Mouse (Mus musculus) lung, embryonic 14.5 days (tissue): ENCODE measurements around the gene Pet100. TPM values are rescaled to one million over a fixed set of nuclear protein-coding genes. Genes with fewer than 3 reads are reported as not detected.
"Not testable (repeated sequence)": the region's sequence is repeated elsewhere in the genome, so short reads cannot be mapped to it uniquely, and the experiment has no call there.

Experiments
- ATAC-seq: fragments of 200-750 bp; cut with Nextera tagmentation; 2 replicates; pipeline ENCODE4 v1.8.0; 2017; ENCODE audit warnings: mild to moderate bottlenecking, moderate TSS enrichment, moderate library complexity; ENCODE audit not compliant: insufficient read depth
- DNase-seq: peaks from one replicate; pipeline ENCODE4 v3.0.0-alpha.2; 2015
- H3K27ac ChIP-seq: fragments of 300-500 bp; sonication (generic); 2 replicates; pipeline ENCODE4 v1.5.1; 2014; ENCODE audit warnings: low read depth, mild to moderate bottlenecking, moderate library complexity
- H3K27me3 ChIP-seq: fragments of 300-500 bp; sonication (generic); 2 replicates; pipeline ENCODE4 v1.6.1; 2014; ENCODE audit warnings: low read length, control low read depth; ENCODE audit not compliant: insufficient read depth
- H3K36me3 ChIP-seq: fragments of 300-500 bp; sonication (generic); 2 replicates; pipeline ENCODE4 v1.6.1; 2014; ENCODE audit warnings: control low read depth; ENCODE audit not compliant: insufficient read depth
- H3K4me1 ChIP-seq: fragments of 300-500 bp; sonication (generic); 2 replicates; pipeline ENCODE4 v1.6.1; 2014; ENCODE audit warnings: antibody characterized with exemption, control low read depth; ENCODE audit not compliant: insufficient read depth
- H3K4me2 ChIP-seq: fragments of 300-500 bp; sonication (generic); 2 replicates; pipeline ENCODE4 v1.6.1; 2014; ENCODE audit warnings: mild to moderate bottlenecking
- H3K4me3 ChIP-seq: fragments of 300-500 bp; sonication (generic); 2 replicates; pipeline ENCODE4 v1.5.1; 2014; ENCODE audit warnings: low read depth, low read length
- H3K9ac ChIP-seq: fragments of 300-500 bp; sonication (generic); 2 replicates; pipeline ENCODE4 v1.6.1; 2014
- H3K9me3 ChIP-seq: fragments of 300-500 bp; sonication (generic); 2 replicates; pipeline ENCODE4 v1.6.1; 2016; ENCODE audit warnings: low read depth, low read length, control low read depth
- CTCF ChIP-seq: IDR thresholded peaks from 2 replicates; pipeline ENCODE4 v1.5.1; 2016; ENCODE audit warnings: antibody characterized with exemption, low read depth
- WGBS: fragments of 180-500 bp; shearing (Covaris S2); extraction: QIAGEN DNeasy Blood & Tissue Kit; methylation state at CpG from one replicate; pipeline ENCODE4 v1.1.7; 2014; 5-methylcytosine and 5-hydroxymethylcytosine counted together
- polyA plus RNA-seq: library from polyadenylated mRNA; unstranded; fragments of >200 nt; fragmentation: Nextera tagmentation; extraction: Ambion mirVana; gene quantifications from 2 replicates; pipeline ENCODE4 v1.2.1, GENCODE M21; 2014

Gene Pet100
- polyA plus RNA-seq: 79.4 and 92.1 TPM in 2 replicates

DNA sequence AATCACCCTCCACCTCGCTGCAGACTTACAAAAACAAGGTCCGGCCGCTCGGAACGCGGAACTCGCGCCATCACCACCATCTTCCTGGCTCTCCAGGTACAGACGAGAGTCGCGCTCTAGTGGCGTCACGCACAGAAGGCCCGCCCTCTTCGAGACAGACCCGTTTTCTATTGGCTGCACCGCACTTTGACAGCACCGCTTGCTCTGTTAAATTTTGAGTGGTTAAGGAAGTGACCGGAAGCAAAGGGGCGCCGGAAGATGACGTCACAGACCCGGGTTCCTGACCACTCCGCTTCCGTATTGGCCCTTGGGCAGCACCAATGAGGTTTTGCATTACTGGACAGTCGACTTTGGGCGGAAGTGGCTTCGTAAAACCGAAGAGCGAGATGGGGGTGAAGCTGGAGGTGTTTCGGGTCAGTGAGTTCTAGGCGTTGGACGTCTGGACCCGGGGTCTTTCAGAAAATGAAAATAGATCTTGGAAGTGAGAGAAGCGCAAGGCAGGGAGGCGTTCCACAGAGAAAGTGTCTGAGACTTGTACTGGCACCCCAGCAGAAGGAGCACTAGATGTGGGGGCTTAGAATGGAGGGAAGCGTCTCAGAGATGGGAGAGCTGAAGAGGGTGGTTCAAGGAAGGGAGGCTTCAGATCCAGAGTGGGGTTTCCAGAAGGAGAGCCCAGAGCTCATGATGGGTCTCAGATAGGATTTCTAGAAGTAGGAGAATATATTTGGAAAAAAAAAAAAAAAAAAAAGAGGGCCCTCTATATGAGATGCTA, at the start of gene Pet100, which contains the start of gene Xab2:
Pet100 (plus strand) TSS at position 350 of the 772 bp plus-strand sequence.
Xab2 (minus strand) TSS at position 118 of the 772 bp plus-strand sequence.
- H3K36me3 ChIP-seq: peaks cover 20% of the 10 kb centered on the region
- H3K9ac ChIP-seq: peak within 1 kb of the TSS; percentile 73
- no peak for TF ChIP-seq CTCF
- no peaks in the 10 kb centered on the region for H3K9me3 ChIP-seq
- under 1% methylated on average over 37 of the region's 37 CpGs for WGBS
- H3K4me2 ChIP-seq: peak within 1 kb of the TSS; percentile 88
- H3K27me3 ChIP-seq: no peaks in the 10 kb centered on the region
- H3K27ac ChIP-seq: no peak within 1 kb of the TSS
- peak within 1 kb of the TSS; percentile 87 for H3K4me3 ChIP-seq
- DNase-seq (peak; percentile 100), ATAC-seq (peak; percentile 99)
- peaks cover 3% of the 10 kb centered on the region; the same call in 1 of the 2 replicates for H3K4me1 ChIP-seq

DNA sequence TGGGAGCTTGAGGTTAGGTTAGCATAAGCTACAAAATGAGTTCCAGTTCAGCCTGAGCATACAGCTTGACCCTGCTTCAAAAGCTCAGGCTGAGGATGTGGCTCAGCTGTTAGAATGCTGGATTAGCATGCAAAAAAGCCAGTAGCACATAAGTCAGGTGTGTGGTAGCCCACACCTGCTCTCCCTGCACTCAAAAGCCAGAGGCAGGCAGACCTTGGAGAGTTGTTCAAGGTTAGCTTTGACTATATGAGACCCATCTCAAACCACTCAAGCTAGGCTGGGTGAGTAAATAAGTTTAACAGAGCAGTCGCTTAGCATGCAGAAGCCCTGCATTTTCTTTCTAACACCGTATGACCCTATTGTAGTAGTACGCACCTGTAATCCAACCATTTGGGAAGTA, 46.8 kb upstream of the Pet100 start:
- Histone ChIP-seq H3K27me3 (no peaks in the 10 kb centered on the region), H3K27ac (no peak overlapping the region), H3K4me2 (no peak overlapping the region), H3K4me3 (no peak overlapping the region), H3K4me1 (no peaks in the 10 kb centered on the region), H3K9ac (no peak overlapping the region), H3K36me3 (no peaks in the 10 kb centered on the region), H3K9me3 (no peaks in the 10 kb centered on the region)
- no peak for ATAC-seq
- no peak for DNase-seq
- TF ChIP-seq CTCF: no peak
- 78% methylated on average over 3 of the region's 3 CpGs for WGBS

DNA sequence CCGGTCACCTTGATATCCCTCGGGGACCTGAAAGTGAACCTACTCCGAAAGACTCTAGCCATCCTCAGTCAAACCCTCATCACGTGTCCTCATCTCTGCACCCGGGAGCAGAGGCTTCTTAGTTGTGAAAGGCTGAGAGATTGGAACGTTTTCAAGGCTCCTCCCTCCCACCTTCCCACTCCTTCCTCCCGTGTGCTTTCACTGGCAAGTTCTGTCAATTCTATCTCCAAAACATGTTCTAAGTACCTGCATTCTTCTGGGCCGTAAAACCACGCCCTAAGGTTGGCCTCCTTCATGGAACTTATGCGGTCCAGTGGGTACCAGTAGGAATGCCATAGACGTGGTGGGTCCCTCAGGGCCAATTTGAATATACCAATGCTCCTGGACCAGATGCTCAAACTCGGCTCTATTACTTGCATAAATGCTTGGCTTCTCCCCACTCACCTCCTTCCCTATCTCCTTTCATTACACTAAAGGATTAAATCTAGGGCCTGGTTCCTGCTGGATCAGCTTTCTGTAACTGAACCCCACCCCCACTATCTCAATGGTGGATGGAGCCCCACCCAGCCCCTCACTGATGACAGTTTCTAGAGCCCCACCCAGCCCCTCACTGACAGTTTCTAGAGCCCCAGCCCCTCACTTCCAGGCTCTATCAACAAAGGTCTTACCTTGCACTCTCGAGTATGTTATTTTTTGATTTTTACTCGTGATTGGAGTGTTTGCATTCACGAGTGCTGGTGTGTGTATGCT, 45.0 kb upstream of the Pet100 start:
- Histone ChIP-seq H3K4me2 (no peak overlapping the region), H3K36me3 (no peaks in the 10 kb centered on the region), H3K27me3 (no peaks in the 10 kb centered on the region), H3K27ac (no peak overlapping the region), H3K4me3 (no peak overlapping the region), H3K4me1 (no peaks in the 10 kb centered on the region), H3K9ac (no peak overlapping the region), H3K9me3 (no peaks in the 10 kb centered on the region)
- DNase-seq (no peak), ATAC-seq (no peak)
- no peak for TF ChIP-seq CTCF
- 62% methylated on average over 15 of the region's 15 CpGs for WGBS

DNA sequence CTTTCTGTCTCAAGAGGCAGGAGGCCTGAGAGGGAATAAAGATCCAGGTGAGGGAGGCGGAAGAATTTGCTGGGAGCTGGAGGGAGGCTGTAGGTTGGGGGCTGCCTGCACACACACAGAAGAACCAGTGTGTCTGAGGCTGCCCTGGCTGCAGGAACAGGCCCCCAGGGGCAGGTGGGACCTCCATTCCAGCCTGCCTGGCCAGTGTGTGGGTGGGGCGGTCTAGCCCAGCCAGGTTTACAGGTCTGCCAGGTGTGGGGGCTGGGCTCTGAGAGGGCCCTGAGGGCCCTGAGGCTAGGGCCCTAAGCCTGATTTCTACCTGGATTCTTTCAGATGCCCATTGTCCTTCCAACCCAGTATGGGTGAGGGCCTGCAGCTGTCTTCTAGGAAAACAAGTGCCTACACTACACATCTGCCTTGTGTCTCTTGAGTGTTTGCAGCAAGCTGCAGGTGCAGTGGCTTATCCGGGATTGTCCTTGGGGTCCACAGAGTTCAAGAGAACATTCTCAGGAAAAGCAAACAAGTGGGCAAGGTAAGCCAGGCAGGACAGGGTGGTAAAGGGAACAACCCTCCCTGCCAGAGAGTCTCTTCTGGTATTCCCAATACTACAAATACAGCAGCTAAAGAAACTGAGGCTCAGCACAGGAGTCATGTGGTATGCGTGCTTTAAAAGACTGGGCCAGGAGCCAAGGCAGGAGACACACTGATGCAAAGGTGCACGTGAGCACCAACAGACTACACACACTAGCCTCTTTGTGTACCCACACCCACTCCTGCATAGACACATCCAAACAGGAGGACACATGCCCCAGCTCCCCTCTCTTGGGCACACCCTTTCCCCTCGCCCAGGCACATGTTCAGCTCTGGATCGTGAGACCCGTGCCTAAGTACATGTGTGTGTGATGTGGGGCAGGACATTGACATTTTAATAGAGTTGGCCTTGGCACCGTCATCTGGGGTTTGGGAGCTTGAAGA, 41.7 kb upstream of the Pet100 start:
- peak; percentile 78 for ATAC-seq
- Histone ChIP-seq H3K4me2 (no peak overlapping the region), H3K27ac (peak overlapping the region; percentile 58), H3K27me3 (no peaks in the 10 kb centered on the region), H3K9ac (no peak overlapping the region), H3K4me1 (no peaks in the 10 kb centered on the region), H3K36me3 (no peaks in the 10 kb centered on the region), H3K4me3 (no peak overlapping the region), H3K9me3 (no peaks in the 10 kb centered on the region)
- 66% methylated on average over 9 of the region's 9 CpGs for WGBS
- TF ChIP-seq CTCF: no peak
- peak; percentile 22 for DNase-seq

DNA sequence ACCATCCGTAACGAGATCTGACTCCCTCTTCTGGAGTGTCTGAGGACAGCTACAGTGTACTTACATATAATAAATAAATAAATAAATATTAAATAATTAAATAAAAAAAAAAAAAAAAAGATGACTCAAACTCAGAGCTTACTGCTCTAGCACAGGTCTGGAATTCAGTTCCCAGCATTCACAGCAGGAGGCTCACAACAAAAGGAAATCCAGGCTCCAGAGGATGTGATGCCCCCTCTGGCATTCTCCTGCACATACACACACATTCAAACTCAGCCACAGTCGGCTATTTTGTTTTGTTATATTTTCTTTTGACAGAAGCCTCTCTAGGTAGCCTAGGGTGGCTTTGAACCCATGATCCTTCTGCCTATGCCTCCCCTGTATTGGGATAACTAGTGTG, 39.4 kb upstream of the Pet100 start:
- WGBS: 73% methylated on average over 1 of the region's 3 CpGs
- not testable (repeated sequence) for H3K4me1 ChIP-seq, DNase-seq, H3K9ac ChIP-seq, H3K4me2 ChIP-seq, H3K27me3 ChIP-seq, H3K27ac ChIP-seq, H3K4me3 ChIP-seq, H3K36me3 ChIP-seq, ATAC-seq, H3K9me3 ChIP-seq

DNA sequence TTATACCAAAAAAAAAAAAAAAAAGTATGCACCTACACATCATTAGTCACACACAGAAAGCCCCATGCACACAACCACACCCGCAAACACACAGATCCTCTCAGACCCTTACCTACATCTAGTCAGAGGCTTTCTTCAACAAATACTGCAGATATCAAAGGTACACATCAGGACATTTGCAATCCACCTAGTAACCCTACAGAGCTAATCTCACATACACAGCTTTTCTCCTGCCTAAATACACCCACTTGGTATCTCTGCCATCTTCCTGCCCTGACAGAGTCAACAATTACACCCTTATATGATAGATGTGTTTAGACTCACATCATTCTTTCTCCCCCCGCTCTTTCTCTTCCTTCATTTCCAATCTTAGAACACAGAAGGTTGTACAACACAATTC, 34.9 kb upstream of the Pet100 start:
- no peak for TF ChIP-seq CTCF
- no peak overlapping the region for H3K9ac ChIP-seq
- no peak overlapping the region for H3K4me3 ChIP-seq
- no peak overlapping the region for H3K4me2 ChIP-seq
- no peaks in the 10 kb centered on the region for H3K4me1 ChIP-seq
- ATAC-seq (no peak), DNase-seq (no peak)
- peaks cover 14% of the 10 kb centered on the region for H3K27me3 ChIP-seq
- no peaks in the 10 kb centered on the region for H3K9me3 ChIP-seq
- no peak overlapping the region for H3K27ac ChIP-seq
- no peaks in the 10 kb centered on the region for H3K36me3 ChIP-seq
- 80% methylated on average over 2 of the region's 2 CpGs for WGBS
